Mouse (Mus musculus) heart, adult 8-10 months (tissue): ENCODE measurements at regions not wholly inside any gene's neighbourhood (a gene's known extent, or its start where the extent isn't known, plus 50 kb on each side); places are given as distances from the start of the nearest gene placed in this dataset.

Source experiments
- DNase-seq: peaks from one replicate; pipeline ENCODE4 v3.0.0; 2022; ENCODE audit warnings: low spot score

DNA sequence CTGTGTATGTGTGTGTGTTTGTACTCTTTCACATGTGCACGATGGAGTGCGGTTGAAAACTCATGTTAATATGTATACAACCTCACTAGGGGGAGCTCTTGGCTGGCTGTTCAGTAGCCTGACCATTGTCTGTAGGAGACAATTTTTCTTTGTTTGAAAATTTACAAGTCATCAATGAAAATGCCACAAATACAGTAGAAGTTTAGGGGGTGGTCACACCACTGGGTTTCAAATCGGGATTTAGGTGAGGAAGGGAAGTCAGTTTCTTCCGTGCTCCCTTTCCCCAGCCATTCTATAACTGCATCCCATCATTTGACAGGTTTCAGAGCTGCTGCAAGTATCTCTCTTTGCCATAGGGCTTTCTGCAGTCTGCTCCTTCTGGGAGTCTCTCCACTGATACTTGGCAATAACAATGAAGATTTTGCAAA is 366.9 kb upstream of the Fam92a start:
- peak; percentile 56 for DNase-seq

DNA sequence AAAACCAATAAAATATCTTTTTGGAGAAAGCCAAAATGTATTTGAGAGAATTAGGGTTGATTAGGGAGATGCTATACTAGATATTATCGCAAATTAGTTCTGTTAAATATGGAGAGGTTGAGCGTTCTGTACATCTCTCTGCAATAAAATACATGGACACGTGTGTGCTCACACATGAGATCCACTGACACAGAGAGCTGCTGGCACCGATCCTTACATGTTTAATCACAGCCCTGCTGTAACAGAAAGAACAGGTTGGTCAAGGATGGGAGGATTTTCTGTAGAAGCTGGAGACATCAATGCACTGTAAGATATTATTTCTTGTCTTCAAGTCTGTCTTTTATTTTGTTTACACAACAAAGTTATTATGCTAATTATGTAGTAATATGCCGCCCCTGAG is 366.2 kb upstream of the Fam92a start:
- no peak for DNase-seq

DNA sequence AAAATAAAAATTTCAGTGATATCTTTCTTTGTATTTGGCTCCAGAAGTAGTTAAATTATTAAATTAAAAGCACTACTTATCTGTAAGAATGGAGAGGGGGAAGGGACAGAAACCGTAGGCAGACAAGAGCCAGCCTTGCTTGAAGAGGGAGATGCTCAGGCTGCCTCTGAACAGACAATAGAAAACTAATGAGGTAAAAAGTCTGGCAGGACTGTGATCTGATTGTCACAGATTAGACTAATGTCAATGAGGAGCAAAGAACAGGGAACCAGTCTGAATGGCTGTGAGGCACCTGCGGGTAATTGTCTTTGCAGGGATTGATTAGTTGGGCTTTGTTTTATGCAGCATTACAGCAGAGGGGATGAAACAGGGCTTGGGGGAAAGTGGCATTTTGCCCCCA is 362.3 kb upstream of the Fam92a start:
- no peak for DNase-seq

DNA sequence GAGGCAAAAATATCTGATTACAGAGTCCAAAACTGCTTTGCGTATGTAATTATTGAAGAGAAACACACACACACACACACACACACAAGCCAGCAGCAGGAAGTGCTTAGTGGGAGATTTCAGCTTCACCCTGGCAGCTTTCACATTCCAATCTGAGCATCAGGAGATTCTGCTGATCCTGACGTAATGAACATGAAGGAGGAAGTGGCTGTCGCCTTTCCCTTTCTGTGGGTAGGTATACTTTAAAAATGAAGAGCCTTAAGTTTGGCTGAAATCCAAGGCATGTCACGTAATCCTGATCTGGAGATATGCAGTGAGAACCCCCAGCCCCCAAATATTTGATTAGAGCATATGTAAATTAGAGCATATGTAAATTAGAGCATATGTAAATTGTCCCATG is 361.1 kb upstream of the Fam92a start:
- DNase-seq = no peak

DNA sequence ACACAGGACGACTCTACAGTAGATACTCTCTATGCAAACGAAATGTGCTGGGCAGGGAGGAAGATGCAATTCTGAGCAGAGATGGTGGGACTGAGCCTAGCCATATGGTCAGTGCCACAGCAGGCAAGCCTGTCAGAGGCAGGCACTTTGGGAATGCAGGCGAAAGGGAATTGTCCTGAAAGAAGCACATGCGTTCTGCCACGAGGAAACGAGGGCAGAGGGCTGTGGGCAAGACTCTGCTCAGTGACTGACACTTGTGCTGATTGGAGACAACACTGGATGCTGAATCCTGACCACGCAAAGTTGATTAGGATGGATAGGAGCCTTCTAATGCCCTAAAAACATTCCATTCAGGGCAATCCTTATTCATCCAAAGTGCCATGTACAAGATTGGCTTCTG is 350.5 kb upstream of the Fam92a start:
- no peak for DNase-seq

DNA sequence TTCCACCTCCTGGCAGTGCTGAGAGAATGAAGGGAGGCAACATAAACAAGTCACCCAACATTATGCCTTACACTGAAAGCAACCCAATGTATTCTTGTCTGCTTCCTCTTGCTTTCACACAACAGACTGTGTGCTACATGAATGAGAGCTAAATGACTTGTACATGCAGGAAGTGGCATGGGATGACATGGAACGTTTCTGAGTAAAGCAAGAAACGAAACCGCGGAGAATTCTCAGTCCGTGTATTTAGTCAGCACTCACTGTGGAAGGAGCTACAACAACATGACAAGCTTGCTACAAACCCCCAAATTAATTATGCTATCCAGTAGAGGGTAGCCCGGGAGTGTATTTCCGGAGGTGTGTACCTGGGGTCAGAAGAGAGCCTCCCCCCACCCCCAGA is 349.4 kb upstream of the Fam92a start:
- no peak for DNase-seq

DNA sequence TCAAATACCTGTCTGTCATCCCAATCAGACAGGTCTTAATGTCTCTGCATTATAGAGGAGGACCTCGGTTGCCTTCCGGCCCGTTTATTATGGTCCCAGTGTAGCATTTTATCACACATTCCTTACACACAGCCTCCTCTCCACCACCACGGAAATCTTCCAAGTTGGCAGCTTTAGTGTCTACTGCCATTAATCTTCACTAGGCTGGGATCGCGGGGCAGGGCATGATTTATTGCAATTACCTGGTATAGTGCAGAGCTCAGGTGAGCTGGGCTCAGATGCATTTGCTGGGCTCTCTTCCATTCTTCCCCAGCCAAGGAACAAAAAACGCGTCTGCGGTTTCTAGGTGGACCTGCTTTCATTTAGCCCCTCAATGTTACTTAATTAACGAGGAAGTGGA is 344.7 kb upstream of the Fam92a start:
- DNase-seq = no peak

DNA sequence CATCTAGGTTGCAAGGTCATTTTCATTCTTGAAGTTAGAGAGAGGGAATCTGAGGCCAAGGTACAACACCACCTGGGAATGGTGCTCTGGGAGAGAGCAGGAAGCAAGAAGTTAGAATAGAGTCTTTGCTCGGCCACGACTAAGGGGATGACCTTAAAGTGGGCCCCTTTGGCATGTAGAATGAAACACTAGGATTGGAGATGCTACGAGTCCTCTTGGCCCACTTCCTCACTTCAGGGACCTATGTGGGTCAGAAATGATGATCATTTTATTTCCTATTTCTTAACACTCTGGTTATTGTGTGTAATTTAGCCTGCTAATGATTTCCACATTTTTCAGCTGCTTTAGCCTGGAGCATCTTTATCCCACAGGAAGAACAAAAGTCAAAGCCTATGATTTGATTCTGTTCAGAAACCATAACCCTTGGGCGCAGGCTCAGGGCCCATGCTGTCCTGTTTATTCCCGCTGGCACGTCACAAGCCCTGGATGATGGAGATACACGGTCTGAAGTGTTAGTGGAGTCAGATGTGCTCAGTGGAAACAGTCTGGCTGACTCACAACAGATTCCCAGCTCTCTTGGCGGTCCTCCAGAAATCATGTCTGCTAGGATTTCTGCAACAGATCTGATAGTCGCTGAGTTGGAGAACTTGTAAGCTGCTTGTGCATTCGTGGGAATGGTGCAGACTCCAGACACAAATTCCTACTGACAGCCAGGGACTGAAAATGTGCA is 340.0 kb upstream of the Fam92a start:
- DNase-seq = peak; percentile 58

DNA sequence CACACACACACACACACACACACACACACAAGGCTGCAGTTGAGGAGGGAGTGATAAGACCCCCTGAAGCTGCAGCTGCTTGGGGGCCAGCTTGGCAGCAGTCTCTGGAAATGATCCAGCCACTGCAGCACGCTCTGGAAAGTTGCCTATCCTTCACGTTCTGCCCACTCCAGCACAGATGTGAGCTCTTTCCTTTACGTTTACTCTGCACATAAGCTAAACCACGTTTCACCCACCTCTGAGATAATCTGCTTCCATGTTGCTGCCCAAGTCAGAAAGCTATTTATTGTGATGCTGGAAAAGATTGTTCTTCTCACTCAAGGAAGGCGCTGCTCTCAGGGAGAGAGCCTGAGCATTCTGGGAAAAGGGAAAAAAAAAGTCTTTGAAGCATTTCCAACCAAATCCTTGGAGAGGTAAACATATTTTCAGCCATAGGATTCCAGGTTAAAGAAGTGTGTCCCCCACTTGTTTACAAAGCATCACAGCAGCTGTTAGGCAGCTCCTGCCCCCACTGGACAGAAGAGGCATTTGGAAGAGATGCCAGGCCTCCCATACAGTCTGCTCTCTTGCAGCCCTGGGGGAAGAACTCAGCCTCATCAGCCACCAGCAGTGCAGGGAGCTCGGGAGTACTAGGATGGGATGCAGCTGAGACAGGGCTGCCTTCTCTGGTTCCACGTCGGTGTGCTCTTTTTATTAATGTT is 335.2 kb upstream of the Fam92a start:
- no peak for DNase-seq

DNA sequence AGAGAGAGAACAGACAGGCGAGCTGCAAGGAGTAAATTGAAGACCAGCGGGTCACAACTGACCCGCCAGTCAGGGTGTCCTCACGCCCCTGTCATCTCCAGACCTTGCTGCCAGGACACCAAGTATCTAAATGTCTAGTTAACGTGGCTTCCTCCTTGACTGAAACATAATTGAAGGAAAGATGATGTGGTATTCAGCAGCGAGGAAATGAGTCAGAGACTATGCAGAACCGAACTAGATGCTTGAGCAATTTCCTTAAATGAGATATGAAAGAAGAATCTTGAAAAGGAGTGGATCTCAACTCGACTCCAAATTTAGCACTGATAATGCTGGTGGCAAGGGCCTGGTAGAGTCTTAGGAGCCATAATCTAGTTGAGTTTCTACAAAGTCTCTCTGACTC is 329.3 kb upstream of the Fam92a start:
- DNase-seq = no peak

DNA sequence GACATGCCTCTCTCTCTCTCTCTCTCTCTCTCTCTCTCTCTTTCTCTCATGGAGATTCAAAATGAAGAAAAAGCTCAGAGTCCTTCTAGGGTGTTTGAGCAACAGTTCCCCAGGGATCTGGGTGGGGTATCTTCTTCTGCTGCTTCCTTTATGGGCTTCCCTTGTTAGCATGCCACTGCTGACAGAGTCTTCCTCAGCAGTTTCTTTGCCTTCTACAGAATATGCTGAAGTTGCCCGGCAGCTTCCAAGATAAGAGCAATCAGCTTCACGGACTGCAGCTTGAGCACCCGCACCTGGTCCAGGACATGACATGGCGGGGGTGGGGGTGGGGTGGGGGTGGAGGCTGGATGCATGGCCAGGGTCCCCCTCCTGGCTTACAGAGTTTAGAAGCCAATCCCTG is 326.6 kb upstream of the Fam92a start:
- no peak for DNase-seq

DNA sequence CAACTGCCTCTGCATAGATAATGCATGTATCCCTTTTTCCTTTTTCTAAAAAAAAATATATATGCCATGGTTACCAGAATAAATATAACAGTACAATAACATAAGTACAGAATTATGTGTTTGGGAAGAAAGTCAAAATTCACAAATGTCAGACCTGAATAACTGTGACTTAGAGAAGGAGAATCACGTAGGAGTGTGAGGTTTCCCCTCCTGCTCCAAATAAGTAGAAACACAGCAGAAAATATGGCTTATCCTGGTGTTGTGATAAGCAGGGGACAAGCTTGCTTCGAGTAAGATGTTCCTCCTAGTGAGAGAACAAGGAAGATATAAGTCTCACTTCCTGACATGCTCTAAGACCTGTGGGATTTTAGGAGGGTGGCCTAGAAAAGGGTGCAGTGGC is 320.7 kb upstream of the Fam92a start:
- DNase-seq = no peak

DNA sequence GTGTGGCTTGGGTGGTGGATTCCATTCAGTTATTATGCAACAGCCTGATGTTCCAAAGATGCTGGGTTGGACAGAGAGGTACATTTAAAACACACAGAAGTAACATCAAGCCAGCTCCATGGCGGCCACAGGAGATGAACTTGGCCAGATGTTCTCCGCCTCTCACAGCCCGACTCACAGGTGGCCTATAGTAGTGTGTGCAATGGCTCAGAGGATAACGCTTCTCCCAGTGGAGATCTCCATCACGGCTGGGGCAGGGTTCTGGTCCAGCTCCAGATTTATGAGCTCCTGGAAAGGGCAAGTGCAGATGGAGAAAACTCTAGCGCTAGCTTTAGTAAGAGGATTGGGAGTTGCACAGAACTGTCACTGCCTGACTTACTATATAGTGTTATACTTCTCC is 319.5 kb upstream of the Fam92a start:
- DNase-seq = peak; percentile 12

DNA sequence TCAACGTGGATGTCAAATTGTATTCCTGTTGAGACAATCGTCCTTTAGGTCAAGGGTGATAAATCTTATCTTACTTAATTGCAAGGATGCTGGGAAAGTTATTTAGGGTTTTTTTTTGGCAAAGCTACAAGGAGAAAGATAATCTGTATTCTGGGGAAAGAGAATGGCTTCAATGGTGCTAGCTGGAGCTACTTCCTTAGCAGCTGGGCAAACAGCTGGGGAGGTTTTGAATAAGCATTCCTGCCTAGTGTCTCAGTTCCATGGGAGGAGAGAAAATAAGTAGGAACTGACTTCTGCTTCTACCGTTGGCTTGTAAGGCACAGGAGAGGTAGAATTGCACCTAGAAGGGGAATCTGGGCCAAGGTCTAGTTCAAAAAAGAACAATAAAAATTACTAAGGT is 318.3 kb upstream of the Fam92a start:
- peak; percentile 34 for DNase-seq

DNA sequence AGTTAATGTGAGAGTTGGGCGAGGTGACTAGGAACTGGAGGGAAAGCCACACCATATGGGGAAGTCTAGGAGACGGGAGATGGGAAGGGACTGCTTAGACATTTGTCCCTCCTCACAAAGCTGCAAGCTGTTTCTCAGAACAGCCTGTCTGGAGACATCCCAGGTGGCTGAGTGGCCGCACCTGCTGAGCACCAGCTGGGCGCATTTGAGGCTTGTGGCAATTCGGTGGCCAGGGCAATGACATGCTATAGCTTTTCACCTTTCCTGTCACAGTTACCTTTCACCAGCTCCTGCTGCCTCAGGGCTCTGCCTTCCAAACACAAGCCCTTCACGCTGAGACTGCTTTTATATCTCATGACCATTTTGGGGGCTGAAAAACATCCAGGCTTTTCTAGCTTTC is 317.5 kb upstream of the Fam92a start:
- no peak for DNase-seq

DNA sequence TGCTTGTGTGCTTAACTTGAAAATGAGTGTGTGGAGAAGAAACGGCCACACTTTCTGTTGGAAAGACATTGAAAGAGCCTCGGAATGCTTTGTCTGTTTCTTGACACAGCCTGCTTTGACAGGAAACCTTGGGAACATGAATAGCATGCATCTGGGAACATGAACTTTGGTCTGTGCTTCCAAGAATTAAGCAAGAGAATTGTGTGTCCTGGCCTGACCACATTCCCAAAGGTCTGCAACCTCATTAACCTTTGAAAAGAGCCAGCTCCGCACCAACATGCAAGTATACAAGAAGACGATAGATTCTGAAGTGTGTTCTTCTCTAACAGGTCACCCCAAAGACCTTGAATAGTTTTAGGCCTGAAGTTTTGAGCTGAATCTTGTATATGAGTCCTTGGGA is 309.7 kb upstream of the Fam92a start:
- no peak for DNase-seq

DNA sequence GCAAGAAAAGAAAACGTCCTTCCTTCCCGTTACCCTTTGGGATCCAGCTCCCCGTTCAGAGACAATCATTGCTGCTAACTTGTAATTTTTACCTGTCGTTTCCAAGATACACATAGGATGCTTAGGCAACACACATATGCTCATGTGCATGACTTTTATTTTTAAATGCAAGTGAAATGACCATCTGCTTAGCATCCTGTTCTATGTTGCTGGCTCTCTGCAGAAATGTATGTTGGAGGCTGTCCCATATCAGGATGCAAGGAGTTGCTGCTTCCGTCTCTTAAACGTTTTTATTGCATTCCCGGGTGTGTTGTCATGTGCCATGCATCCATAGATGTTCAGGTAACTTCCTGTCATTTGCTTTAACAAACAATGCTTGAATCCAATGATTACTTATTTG is 304.9 kb upstream of the Fam92a start:
- DNase-seq = no peak

DNA sequence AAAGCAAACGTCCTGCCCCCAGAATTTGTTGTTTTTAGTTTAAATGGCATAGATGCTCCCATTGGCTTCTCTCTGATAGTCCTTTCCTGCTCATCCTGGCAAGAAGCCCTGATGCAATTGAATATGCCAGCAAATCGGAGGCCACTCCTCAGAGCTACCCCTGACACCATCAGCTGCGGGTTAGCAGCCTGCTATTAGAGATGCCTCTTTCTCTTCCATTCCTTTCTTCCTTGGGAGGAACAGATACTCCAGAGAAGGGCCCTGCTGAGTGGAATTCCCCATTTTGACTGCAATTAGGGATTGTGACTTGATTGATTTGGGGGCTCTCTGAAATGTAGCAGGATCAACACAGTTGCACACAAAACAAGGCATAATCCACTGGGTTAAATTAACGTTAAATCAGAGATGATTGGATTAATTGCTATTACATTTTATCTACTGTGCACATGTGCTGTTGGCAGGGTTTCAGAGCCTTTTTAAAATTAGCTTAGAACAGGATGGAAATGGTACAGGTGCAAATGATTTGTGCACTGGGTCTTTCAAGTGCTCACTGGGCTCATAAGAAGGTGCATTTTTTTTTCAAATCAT is 303.3 kb upstream of the Fam92a start:
- DNase-seq = no peak

DNA sequence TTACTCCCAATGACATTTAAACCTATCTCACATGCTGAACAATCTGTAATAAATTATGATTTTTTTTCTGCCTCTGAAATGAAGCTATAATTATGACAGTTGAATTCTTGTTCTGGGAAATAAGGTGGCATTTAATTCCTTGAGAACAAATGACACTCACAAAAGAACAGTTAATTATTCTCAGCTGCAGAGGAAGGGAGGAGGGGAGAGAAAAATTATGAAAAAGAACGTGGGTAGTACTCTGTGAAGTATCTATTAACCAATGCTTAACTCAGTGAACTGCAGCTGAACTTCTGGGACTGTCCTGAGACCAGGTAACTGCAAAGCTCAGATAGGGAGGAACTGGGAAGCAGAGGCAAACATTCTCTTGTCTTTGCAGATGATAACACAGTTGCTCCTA is 302.6 kb upstream of the Fam92a start:
- no peak for DNase-seq

DNA sequence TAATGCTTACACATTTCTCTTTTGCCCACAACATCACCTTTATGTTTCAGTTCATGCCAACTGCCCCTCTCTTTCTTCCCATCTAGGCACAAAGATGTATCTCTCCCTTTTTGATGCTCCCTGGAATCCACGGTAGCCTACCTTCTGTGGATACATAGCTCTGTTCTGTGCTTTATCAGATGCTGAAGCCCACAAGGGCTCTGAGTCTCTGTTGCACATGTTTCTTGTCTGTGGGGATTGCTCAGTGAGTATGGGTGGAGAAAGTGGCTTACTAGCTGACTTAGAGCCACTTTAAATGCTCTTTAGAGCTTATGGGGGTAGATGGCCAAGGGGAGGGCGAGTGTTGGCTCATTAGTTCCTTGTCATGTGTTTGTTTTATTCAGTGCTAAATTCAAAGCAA is 289.9 kb upstream of the Fam92a start:
- no peak for DNase-seq

DNA sequence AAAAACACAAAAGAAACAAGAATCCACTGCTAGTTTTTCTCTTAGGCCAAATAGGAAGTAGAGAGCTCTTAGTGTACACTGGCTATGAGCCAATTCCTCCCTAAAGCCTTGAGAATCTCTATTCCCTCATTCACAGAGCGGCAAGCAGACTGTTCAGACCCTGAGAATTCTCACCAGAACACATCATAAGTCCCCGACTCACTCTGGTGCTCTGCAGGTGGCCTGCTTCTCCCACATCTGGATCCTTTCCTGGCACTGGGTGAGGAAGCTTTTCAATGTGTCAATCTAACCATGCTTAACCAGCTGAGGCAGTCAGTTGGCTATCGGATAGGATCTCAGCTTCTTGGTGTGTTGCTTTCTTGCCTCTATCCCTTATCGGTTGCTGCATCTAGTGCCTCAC is 289.4 kb upstream of the Fam92a start:
- DNase-seq = no peak

DNA sequence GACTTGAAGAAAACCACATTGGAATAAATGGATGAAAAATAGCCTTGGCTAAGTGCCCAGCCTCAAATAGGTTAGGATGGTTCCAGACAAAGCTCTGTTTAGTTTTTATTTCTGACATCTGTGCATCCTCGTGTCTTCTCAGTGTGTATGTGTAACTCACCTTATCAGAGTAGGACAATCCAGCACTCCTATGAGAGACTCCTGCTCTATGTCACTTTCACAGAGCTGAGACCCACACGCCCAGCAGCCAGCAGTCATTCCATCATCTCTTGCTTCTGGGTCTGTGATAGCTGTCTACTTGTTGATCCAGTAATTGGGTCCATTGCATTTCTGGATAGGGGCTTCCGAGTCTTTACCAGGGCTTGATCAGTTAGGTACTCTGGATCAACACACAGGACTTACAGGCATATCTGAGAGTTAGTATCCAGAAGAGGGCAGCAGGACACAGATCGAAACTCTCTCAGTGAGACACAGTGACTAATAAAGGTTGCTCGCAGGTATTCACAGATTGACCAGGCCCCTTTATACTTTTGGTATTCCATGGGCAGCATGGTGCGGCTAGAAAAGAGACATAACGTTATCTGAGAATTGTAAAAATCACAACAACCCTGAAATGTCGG is 286.3 kb upstream of the Fam92a start:
- DNase-seq = no peak

DNA sequence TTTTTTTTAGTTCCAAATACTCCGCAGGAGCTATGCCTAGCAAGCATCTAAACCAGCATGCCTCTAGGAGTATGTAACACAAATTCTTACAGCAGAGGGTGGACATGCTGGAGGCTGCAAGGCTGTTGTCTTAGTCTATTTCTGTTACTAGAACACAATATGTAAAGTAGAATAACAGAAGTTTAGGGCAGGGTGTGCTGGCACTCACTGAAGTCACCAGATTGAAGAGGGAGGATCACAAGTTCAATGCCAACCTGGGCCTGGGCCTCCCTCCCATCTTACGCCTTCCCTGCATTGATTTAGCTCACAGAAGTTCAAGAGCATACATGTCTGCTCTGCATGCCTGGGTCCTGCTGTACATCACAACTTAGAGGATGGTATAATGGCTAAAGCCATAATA is 280.3 kb upstream of the Fam92a start:
- no peak for DNase-seq
